Comparison of ENCODE assay signal across 8 mouse cellular contexts in the genomic region with DNA sequence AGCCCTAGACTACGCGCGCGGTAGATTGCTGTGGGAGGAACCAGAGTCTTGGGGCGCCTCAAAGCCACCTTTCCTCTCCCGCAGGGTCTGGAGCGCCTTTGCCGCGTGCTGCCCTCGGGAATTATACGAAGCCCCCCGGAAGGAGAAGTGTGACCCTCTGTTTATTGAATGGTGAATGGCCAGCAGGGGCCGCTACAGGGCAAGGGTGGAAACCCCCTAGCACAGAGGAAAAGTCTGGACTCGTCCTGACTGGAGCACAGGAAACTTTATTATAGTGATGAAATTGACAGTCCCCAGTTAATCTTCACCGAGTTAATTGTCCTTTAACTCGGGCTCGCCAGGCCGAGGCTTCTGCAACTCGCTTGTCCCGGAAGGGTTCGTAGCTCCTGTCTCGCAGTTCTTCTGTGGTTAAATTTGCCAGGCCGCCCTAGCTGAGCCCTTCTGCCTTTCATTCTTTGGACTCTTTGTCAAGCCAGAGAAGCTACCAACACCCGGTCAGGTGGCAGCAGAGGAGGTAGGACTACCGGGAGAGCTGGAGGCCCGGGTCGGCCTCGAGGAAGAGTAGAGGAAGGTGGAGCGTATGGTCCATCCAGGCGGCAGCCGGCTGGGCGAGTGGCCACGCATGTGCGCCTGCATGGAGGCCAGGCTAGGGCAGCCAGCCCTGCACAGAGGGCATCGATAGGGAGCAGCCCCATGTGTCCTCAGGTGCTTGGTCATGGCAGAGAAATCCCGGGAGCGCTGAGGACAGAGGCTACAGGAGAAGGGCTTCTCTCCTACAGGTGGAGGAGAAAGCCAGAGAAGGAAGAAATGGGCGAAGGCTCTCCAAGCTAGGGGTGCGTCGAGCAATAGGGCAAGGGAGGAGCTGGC. TPM values are rescaled to one million over a fixed set of nuclear protein-coding genes. Genes with fewer than 3 reads are reported as not detected.
DNase-seq lines count a peak whose midpoint lies in the region; ATAC-seq and TF ChIP-seq lines count a peak whose summit lies in the region.

No protein-coding gene starts in this region.

- H3K36me3 ChIP-seq in embryonic facial prominence, embryonic 14.5 days (ENCODE audit: control insufficient read depth, insufficient read depth, low read length), result peaks cover 21% of the 10 kb centered on the region
- peaks cover 22% of the 10 kb centered on the region for H3K36me3 ChIP-seq in limb, embryonic 13.5 days
- peaks cover 11% of the 10 kb centered on the region; the same call in 1 of the 2 replicates for H3K36me3 ChIP-seq in midbrain, embryonic 15.5 days (replicated peaks)

- H3K4me3 ChIP-seq in bone marrow, adult 2 months (replicated peaks; ENCODE audit: control insufficient read depth, low read depth, low read length), result peak overlapping the region; percentile 70
- peak overlapping the region; percentile 94 for H3K4me3 ChIP-seq in embryonic facial prominence, embryonic 14.5 days (ENCODE audit: low read depth, low read length)
- peak overlapping the region; percentile 97 for H3K4me3 ChIP-seq in limb, embryonic 13.5 days
- H3K4me3 ChIP-seq in midbrain, embryonic 15.5 days, result peak overlapping the region; percentile 57

- 28% methylated on average over 40 of the region's 40 CpGs for WGBS in bone marrow, adult 2 months
- 29% methylated on average over 40 of the region's 40 CpGs for WGBS in embryonic facial prominence, embryonic 14.5 days
- 24% methylated on average over 40 of the region's 40 CpGs for WGBS in limb, embryonic 13.5 days
- WGBS in midbrain, embryonic 15.5 days, result 32% methylated on average over 40 of the region's 40 CpGs

- H3K4me1 ChIP-seq in bone marrow, adult 2 months (ENCODE audit: control insufficient read depth, insufficient read depth, low read length), result peaks cover 3% of the 10 kb centered on the region; the same call in 1 of the 2 replicates
- H3K4me1 ChIP-seq in embryonic facial prominence, embryonic 14.5 days (ENCODE audit: control insufficient read depth, insufficient read depth, low read length), result peaks cover 7% of the 10 kb centered on the region; the same call in 1 of the 2 replicates
- peaks cover 22% of the 10 kb centered on the region for H3K4me1 ChIP-seq in limb, embryonic 13.5 days
- peaks cover 21% of the 10 kb centered on the region for H3K4me1 ChIP-seq in midbrain, embryonic 15.5 days

- no peaks in the 10 kb centered on the region for H3K27me3 ChIP-seq in embryonic facial prominence, embryonic 14.5 days (replicated peaks; ENCODE audit: control insufficient read depth, insufficient read depth, low read length)
- 0 out of 2 replicates have a peak, but pooled peaks cover 5% of the 10 kb centered on the region for H3K27me3 ChIP-seq in limb, embryonic 13.5 days
- no peaks in the 10 kb centered on the region for H3K27me3 ChIP-seq in midbrain, embryonic 15.5 days (replicated peaks)

- peak; percentile 70 for ATAC-seq in embryonic facial prominence, embryonic 14.5 days (ENCODE audit: low read depth)
- peak; percentile 55 for ATAC-seq in limb, embryonic 13.5 days (ENCODE audit: low FRiP score, low read depth)
- peak; percentile 66 for ATAC-seq in midbrain, embryonic 15.5 days (replicated peaks)

- H3K27ac ChIP-seq in bone marrow, adult 2 months (ENCODE audit: control insufficient read depth, insufficient read depth, low read depth, low read length, poor library complexity), result peak overlapping the region; percentile 38
- H3K27ac ChIP-seq in embryonic facial prominence, embryonic 14.5 days (replicated peaks; ENCODE audit: low read depth, low read length), result peak overlapping the region; percentile 89
- peak overlapping the region; percentile 93 for H3K27ac ChIP-seq in limb, embryonic 13.5 days
- H3K27ac ChIP-seq in midbrain, embryonic 15.5 days, result peak overlapping the region; percentile 90

- peak; percentile 85 for DNase-seq in 416B (ENCODE audit: low read depth)
- peak; percentile 89 for DNase-seq in embryonic facial prominence, embryonic 14.5 days (ENCODE audit: low spot score)
- peak; percentile 85 to 94 for DNase-seq in heart, adult 18-20 months
- peak; percentile 91 for DNase-seq in kidney, adult 18-20 months
- peak; percentile 86 to 91 for DNase-seq in spleen, postnatal 10 days (ENCODE audit: low spot score in 2 of 2)

- no peak for TF ChIP-seq POLR2A in bone marrow, adult 2 months (IDR thresholded peaks at IDR 0.05; ENCODE audit: borderline replicate concordance, control insufficient read depth, low read depth, low read length)

- H3K9ac ChIP-seq in embryonic facial prominence, embryonic 14.5 days (ENCODE audit: low read depth, low read length), result peak overlapping the region; percentile 96
- H3K9ac ChIP-seq in limb, embryonic 13.5 days, result peak overlapping the region; percentile 99
- peak overlapping the region; percentile 83 for H3K9ac ChIP-seq in midbrain, embryonic 15.5 days

- peak overlapping the region; percentile 96 for H3K4me2 ChIP-seq in embryonic facial prominence, embryonic 14.5 days (ENCODE audit: low read depth, low read length)
- peak overlapping the region; percentile 76 for H3K4me2 ChIP-seq in limb, embryonic 13.5 days (replicated peaks)
- peak overlapping the region; percentile 78 for H3K4me2 ChIP-seq in midbrain, embryonic 15.5 days

- peak; percentile 84 for TF ChIP-seq CTCF in bone marrow, adult 2 months (IDR thresholded peaks at IDR 0.05; ENCODE audit: control insufficient read depth, insufficient read depth, low read length)

- H3K9me3 ChIP-seq in embryonic facial prominence, embryonic 14.5 days (ENCODE audit: control insufficient read depth, low read length), result no peaks in the 10 kb centered on the region
- H3K9me3 ChIP-seq in limb, embryonic 13.5 days, result no peaks in the 10 kb centered on the region
- H3K9me3 ChIP-seq in midbrain, embryonic 15.5 days, result no peaks in the 10 kb centered on the region

RNA-seq across cellular contexts. Expression of a gene that starts 1.1 kb away (rescaled TPM):
- polyA plus RNA-seq in bone marrow, adult 2 months (2011; ENCODE audit: insufficient read depth, insufficient read length, low replicate concordance, missing spikeins), result 35.5 and 102 TPM in 2 replicates
- polyA plus RNA-seq in embryonic facial prominence, embryonic 14.5 days (2014; fragmentation: Nextera tagmentation; extraction: Ambion mirVana), result 11.7 and 13.3 TPM in 2 replicates
- total RNA-seq in heart, adult 18-20 months (2021), result 10 to 100 TPM; 13.6 to 18.3 TPM
- polyA plus RNA-seq in limb, embryonic 13.5 days (2015; fragmentation: Nextera tagmentation; extraction: Ambion mirVana), result 11.0 and 12.6 TPM in 2 replicates
- polyA plus RNA-seq in midbrain, embryonic 15.5 days (2015; fragmentation: Nextera tagmentation; extraction: Ambion mirVana), result 12.1 and 12.3 TPM in 2 replicates

RNA-seq across cellular contexts. Expression of a gene that starts 9.0 kb away (rescaled TPM):
- polyA plus RNA-seq in bone marrow, adult 2 months (2011; ENCODE audit: insufficient read depth, insufficient read length, low replicate concordance, missing spikeins), result 3.1 TPM in 1 of 2 replicates, not detected in the other
- polyA plus RNA-seq in embryonic facial prominence, embryonic 14.5 days (2014; fragmentation: Nextera tagmentation; extraction: Ambion mirVana), result 0.26 and 0.45 TPM in 2 replicates
- under 1 TPM in 1 of 2 experiments, not detected in 1; 0.21 TPM for total RNA-seq in heart, adult 18-20 months (2021)
- polyA plus RNA-seq in limb, embryonic 13.5 days (2015; fragmentation: Nextera tagmentation; extraction: Ambion mirVana), result 0.23 and 0.60 TPM in 2 replicates
- 0.36 and 0.41 TPM in 2 replicates for polyA plus RNA-seq in midbrain, embryonic 15.5 days (2015; fragmentation: Nextera tagmentation; extraction: Ambion mirVana)

RNA-seq across cellular contexts. Expression of a gene that starts 23.0 kb away (rescaled TPM):
- polyA plus RNA-seq in bone marrow, adult 2 months (2011; ENCODE audit: insufficient read depth, insufficient read length, low replicate concordance, missing spikeins), result 1.4 TPM in 1 of 2 replicates, not detected in the other
- polyA plus RNA-seq in embryonic facial prominence, embryonic 14.5 days (2014; fragmentation: Nextera tagmentation; extraction: Ambion mirVana), result 0.39 and 0.47 TPM in 2 replicates
- under 1 TPM in 1 of 2 experiments, not detected in 1; 0.26 TPM for total RNA-seq in heart, adult 18-20 months (2021)
- 1.5 and 1.7 TPM in 2 replicates for polyA plus RNA-seq in limb, embryonic 13.5 days (2015; fragmentation: Nextera tagmentation; extraction: Ambion mirVana)
- polyA plus RNA-seq in midbrain, embryonic 15.5 days (2015; fragmentation: Nextera tagmentation; extraction: Ambion mirVana), result 0.51 and 0.58 TPM in 2 replicates

RNA-seq across cellular contexts. Expression of a gene that starts 24.4 kb away (rescaled TPM):
- 11.3 and 15.7 TPM in 2 replicates for polyA plus RNA-seq in bone marrow, adult 2 months (2011; ENCODE audit: insufficient read depth, insufficient read length, low replicate concordance, missing spikeins)
- 2.1 and 2.9 TPM in 2 replicates for polyA plus RNA-seq in embryonic facial prominence, embryonic 14.5 days (2014; fragmentation: Nextera tagmentation; extraction: Ambion mirVana)
- under 1 TPM; 0.50 to 0.77 TPM for total RNA-seq in heart, adult 18-20 months (2021)
- 3.2 and 4.9 TPM in 2 replicates for polyA plus RNA-seq in limb, embryonic 13.5 days (2015; fragmentation: Nextera tagmentation; extraction: Ambion mirVana)
- 8.0 and 8.1 TPM in 2 replicates for polyA plus RNA-seq in midbrain, embryonic 15.5 days (2015; fragmentation: Nextera tagmentation; extraction: Ambion mirVana)

RNA-seq across cellular contexts. Expression of a gene that starts 26.2 kb away (rescaled TPM):
- 50.7 and 98.9 TPM in 2 replicates for polyA plus RNA-seq in bone marrow, adult 2 months (2011; ENCODE audit: insufficient read depth, insufficient read length, low replicate concordance, missing spikeins)
- polyA plus RNA-seq in embryonic facial prominence, embryonic 14.5 days (2014; fragmentation: Nextera tagmentation; extraction: Ambion mirVana), result 108 and 113 TPM in 2 replicates
- total RNA-seq in heart, adult 18-20 months (2021), result 10 to 100 TPM; 80.1 to 84.4 TPM
- 134 and 141 TPM in 2 replicates for polyA plus RNA-seq in limb, embryonic 13.5 days (2015; fragmentation: Nextera tagmentation; extraction: Ambion mirVana)
- 121 and 123 TPM in 2 replicates for polyA plus RNA-seq in midbrain, embryonic 15.5 days (2015; fragmentation: Nextera tagmentation; extraction: Ambion mirVana)

Comparison
In these comparisons a context has a peak if more than half of its experiments do, and no peak if none do; other contexts are left out.
1. Peak in every context shown above with its lines: DNase-seq, ATAC-seq, H3K4me3 ChIP-seq and H3K27ac ChIP-seq.
2. H3K27ac ChIP-seq: peak in every context shown above with its lines; median percentile 93 in limb, embryonic 13.5 days; 90 in midbrain, embryonic 15.5 days; 89 in embryonic facial prominence, embryonic 14.5 days; 38 in bone marrow, adult 2 months.